In genomic region chr1:153326226-153326625, GRCm38 (mm10) we compare ENCODE assay signal across 15 mouse cellular contexts.
"Had no signal": no experiment of that assay in that cellular context is flagged by ENCODE, and none has a peak within 500 bp of the region (broad histone marks: within the 10 kb centered on the region; RNA-seq: fewer than 3 reads in every experiment).

No protein-coding gene starts in this region.

- DNase-seq: kidney, postnatal 14 days; left cerebral cortex, postnatal 4 days; lung, embryonic 14.5 days; lung, postnatal 4 days; retina, postnatal 1 day; right cerebral cortex, postnatal 4 days; spleen, adult 18-20 months; thymus, adult 18-20 months; thymus, postnatal 14 days had no signal

- H3K4me2 ChIP-seq: kidney, embryonic 15.5 days; limb, embryonic 15.5 days; liver, embryonic 12.5 days; lung, embryonic 14.5 days; midbrain, embryonic 12.5 days; neural tube, embryonic 13.5 days had no signal

- H3K9ac ChIP-seq: kidney, embryonic 15.5 days; limb, embryonic 15.5 days; liver, embryonic 12.5 days; lung, embryonic 14.5 days; midbrain, embryonic 12.5 days; neural tube, embryonic 13.5 days had no signal

- ATAC-seq: liver, embryonic 12.5 days; midbrain, embryonic 16.5 days had no signal

- H3K36me3 ChIP-seq: midbrain, embryonic 12.5 days; neural tube, embryonic 13.5 days had no signal

- H3K4me3 ChIP-seq: kidney, embryonic 15.5 days; limb, embryonic 15.5 days; liver, embryonic 12.5 days; midbrain, embryonic 12.5 days; neural tube, embryonic 13.5 days had no signal

- H3K9me3 ChIP-seq: kidney, embryonic 15.5 days; limb, embryonic 15.5 days; liver, embryonic 12.5 days; midbrain, embryonic 12.5 days; neural tube, embryonic 13.5 days had no signal

- H3K27ac ChIP-seq: kidney, embryonic 15.5 days; limb, embryonic 15.5 days; liver, embryonic 12.5 days; midbrain, embryonic 12.5 days; neural tube, embryonic 13.5 days had no signal

- H3K27me3 ChIP-seq: kidney, embryonic 15.5 days; limb, embryonic 15.5 days; liver, embryonic 12.5 days; midbrain, embryonic 12.5 days; neural tube, embryonic 13.5 days had no signal
